Mouse (Mus musculus) limb, embryonic 12.5 days (tissue): ENCODE results near the gene Nup210. TPM values are rescaled to one million over a fixed set of nuclear protein-coding genes. Genes with fewer than 3 reads are reported as not detected.

Experiments used
- ATAC-seq: fragments of 200-750 bp; cut with Nextera tagmentation; 2 replicates; pipeline ENCODE4 v1.8.0; 2017; ENCODE audit warnings: low read depth, moderate TSS enrichment; ENCODE audit not compliant: insufficient number of reproducible peaks, insufficient read depth, low FRiP score, low TSS enrichment
- H3K27ac ChIP-seq: fragments of 300-500 bp; sonication (generic); 2 replicates; pipeline ENCODE4 v1.5.1; 2016; ENCODE audit warnings: mild to moderate bottlenecking, moderate library complexity
- H3K27me3 ChIP-seq: fragments of 300-500 bp; sonication (generic); 2 replicates; pipeline ENCODE4 v1.6.1; 2016; ENCODE audit warnings: mild to moderate bottlenecking, moderate library complexity
- H3K36me3 ChIP-seq: fragments of 300-500 bp; sonication (generic); 2 replicates; pipeline ENCODE4 v1.6.1; 2016; ENCODE audit warnings: mild to moderate bottlenecking, moderate library complexity
- H3K4me1 ChIP-seq: fragments of 300-500 bp; sonication (generic); replicated peaks from 2 replicates; pipeline ENCODE4 v1.6.1; 2016
- H3K4me2 ChIP-seq: fragments of 300-500 bp; sonication (generic); 2 replicates; pipeline ENCODE4 v1.6.1; 2016; ENCODE audit warnings: mild to moderate bottlenecking, moderate library complexity
- H3K4me3 ChIP-seq: fragments of 300-500 bp; sonication (generic); replicated peaks from 2 replicates; pipeline ENCODE4 v1.5.1; 2016; ENCODE audit warnings: mild to moderate bottlenecking
- H3K9ac ChIP-seq: fragments of 300-500 bp; sonication (generic); replicated peaks from 2 replicates; pipeline ENCODE4 v1.6.1; 2016; ENCODE audit warnings: mild to moderate bottlenecking, moderate library complexity
- H3K9me3 ChIP-seq: fragments of 300-500 bp; sonication (generic); 2 replicates; pipeline ENCODE4 v1.6.1; 2016; ENCODE audit warnings: mild to moderate bottlenecking, moderate library complexity
- WGBS: fragments of 180-500 bp; shearing (Covaris S2); methylation state at CpG from one replicate; pipeline ENCODE4 v1.1.7; 2016; 5-methylcytosine and 5-hydroxymethylcytosine counted together
- polyA plus RNA-seq: library from polyadenylated mRNA; unstranded; fragments of >200 nt; fragmentation: Nextera tagmentation; extraction: Ambion mirVana; gene quantifications from 2 replicates; pipeline ENCODE4 v1.2.1, GENCODE M21; 2016

Nup210 gene
- 5.1 and 5.4 TPM in 2 replicates for polyA plus RNA-seq

DNA sequence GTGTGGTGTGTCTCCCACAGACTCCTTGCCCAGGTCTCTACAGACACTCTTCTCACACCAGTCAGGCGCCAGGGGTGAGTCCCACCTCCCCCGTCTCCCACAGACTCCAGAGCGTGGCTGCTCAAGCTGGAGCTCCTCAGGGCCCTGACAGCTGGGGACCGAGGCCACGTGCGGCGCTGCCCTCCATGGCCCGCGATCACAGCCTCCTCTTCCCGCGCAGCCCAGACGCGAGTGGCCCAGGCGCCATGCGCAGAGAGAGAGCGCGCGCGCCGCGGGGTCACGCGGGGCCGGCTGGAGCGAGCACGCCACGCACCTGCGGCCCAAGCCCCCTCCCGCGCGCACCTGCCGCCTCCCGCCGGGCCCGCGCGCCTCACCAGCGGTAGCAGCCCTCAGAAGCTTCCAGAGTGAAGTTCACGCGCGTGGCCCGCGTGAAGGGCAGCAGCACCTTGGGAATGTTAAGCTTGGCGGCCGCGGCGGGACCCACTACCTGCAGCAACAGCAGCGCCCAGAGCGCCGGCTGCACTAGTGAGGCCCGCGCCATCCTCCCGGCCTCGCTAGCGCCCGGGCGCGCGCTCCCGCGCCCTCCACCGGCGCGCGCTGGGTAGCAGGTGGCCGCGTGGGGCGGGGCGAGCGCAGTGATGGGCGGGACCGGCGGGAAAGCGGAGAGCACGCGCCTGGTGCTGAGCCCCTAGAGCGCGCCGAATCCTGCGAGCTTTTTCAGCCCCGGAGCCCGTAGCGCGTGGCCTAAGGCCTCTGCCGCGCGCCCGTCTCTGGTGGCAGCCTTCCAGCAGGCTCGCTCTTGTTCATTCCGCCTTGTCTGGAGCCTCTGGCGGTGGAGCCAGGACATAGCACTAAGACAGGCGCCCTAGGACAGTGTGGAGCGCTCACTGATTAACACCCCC is at the start of gene Nup210:
Gene Nup210, minus strand, starts transcription at position 586 of the 902 bp plus-strand sequence.
- WGBS = under 1% methylated on average over 93 of the region's 93 CpGs
- Histone ChIP-seq H3K4me2 (peak within 1 kb of the TSS; percentile 99), H3K27me3 (peaks cover 33% of the 10 kb centered on the region), H3K36me3 (no peaks in the 10 kb centered on the region), H3K9me3 (no peaks in the 10 kb centered on the region), H3K27ac (no peak within 1 kb of the TSS), H3K4me3 (peak within 1 kb of the TSS; percentile 63), H3K4me1 (peaks cover 18% of the 10 kb centered on the region), H3K9ac (peak within 1 kb of the TSS; percentile 52)
- ATAC-seq = peak; percentile 96

DNA sequence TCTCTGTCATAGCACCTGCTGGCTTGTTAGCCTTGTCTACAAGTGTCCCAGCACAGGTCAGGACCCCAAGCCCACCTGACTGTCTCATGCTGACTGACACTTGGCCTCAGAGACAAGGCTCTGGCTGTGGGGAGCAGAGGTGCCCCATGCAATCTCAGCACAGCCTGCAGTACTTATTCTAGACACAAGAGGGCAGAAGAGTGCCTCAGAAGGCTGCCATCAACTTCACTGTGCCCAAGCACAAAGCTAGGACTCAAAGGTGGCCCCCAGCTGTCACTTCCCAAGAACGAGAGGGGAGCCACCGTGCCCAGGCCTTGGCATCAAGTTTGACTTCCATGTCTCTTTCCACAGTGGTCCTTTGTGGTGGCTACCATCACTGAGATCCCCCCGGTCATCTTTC is 48.6 kb upstream of the Nup210 start:
- H3K36me3 ChIP-seq = peaks cover 36% of the 10 kb centered on the region
- no peak overlapping the region for H3K27ac ChIP-seq
- H3K9me3 ChIP-seq = no peaks in the 10 kb centered on the region
- no peak overlapping the region for H3K4me3 ChIP-seq
- H3K4me1 ChIP-seq = peaks cover 10% of the 10 kb centered on the region
- H3K4me2 ChIP-seq = no peak overlapping the region
- 32% methylated on average over 3 of the region's 3 CpGs for WGBS
- H3K9ac ChIP-seq = no peak overlapping the region
- no peak for ATAC-seq
- H3K27me3 ChIP-seq = no peaks in the 10 kb centered on the region

DNA sequence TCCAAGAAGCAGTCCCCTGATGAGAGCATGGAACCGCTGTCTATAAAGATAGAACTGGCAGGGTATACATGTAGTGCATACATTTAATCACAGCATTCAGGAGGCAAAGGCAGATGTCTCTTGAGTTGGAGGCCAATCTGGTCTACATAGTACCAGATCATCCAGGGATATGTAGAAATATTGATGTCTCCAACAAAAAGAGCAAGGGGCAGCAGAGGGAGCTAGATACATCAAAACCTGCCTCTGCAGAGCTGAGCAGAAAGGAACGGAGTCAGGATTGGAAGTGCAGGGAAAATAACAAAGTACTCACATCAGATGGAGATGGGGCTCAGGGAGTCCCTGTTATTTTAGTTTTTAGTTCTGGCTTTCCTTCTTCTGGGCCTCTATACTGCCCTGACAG is 48.0 kb upstream of the Nup210 start:
- Histone ChIP-seq H3K9me3 (no peaks in the 10 kb centered on the region), H3K36me3 (peaks cover 31% of the 10 kb centered on the region), H3K4me3 (no peak overlapping the region), H3K27me3 (no peaks in the 10 kb centered on the region), H3K4me2 (no peak overlapping the region), H3K4me1 (peaks cover 16% of the 10 kb centered on the region), H3K27ac (no peak overlapping the region), H3K9ac (no peak overlapping the region)
- WGBS = 75% methylated on average over 2 of the region's 2 CpGs
- no peak for ATAC-seq

DNA sequence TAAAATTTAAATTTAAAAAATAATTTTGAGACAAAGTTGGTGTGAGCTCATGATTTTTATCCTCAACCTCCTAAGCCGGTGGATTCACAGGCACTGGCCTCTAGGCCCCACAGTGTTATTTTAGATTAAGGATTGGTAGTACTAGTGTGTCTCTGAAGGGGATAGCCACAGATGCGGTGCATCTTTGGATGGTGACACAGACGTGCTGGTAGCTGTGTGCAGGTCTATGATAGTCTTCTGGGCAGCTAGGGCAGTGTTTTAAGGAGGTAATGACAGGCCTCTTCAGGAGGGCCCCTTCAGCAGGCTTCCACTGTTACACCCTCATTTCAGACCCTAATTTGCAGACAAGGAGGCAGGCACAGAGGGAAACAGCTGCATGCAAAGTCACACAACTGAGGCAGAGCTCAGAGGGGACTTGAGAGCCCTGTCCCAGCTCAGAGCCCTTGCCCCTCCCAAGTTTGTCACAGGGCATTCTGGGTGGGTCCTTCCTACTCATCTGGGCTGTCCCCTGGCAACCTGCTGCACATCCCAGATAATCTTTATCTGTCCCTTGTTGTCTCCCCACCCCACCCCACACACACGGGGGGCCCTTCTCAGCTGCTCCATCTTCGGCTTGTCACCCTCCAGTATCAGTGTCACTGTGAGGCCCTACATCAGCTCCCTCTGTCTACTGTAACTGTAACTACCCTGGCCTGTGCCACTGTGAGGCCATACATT is 46.7 kb upstream of the Nup210 start:
- Histone ChIP-seq H3K36me3 (peaks cover 27% of the 10 kb centered on the region), H3K27me3 (no peaks in the 10 kb centered on the region), H3K4me3 (no peak overlapping the region), H3K9me3 (no peaks in the 10 kb centered on the region), H3K4me2 (no peak overlapping the region), H3K27ac (no peak overlapping the region), H3K9ac (no peak overlapping the region), H3K4me1 (peaks cover 28% of the 10 kb centered on the region)
- 78% methylated on average over 5 of the region's 5 CpGs for WGBS
- 0 out of 2 replicates have a peak, but pooled peaks have one; percentile 2 for ATAC-seq

DNA sequence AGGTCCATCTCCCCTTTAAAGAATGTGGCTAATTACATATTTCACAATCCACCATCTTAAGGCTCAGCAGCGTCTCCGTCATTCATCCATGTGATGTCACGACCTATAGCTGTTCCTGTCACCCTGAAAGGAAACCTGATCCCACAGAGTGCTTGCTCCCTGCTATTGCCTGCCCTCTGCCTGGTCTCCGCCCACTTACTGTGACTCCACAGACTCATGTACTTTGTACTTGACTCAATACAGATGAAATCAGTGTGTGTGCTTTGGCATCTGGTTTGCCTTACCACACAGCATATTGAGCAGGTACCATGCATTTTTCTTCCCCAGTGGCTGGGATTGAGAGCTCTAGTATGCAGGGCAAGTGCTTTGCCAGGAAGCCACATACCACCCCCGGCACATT is 45.7 kb upstream of the Nup210 start:
- Histone ChIP-seq H3K9me3 (no peaks in the 10 kb centered on the region), H3K36me3 (peaks cover 27% of the 10 kb centered on the region), H3K27me3 (no peaks in the 10 kb centered on the region), H3K4me1 (peaks cover 38% of the 10 kb centered on the region), H3K9ac (no peak overlapping the region), H3K4me3 (no peak overlapping the region), H3K4me2 (no peak overlapping the region), H3K27ac (no peak overlapping the region)
- 72% methylated on average over 5 of the region's 5 CpGs for WGBS
- no peak for ATAC-seq

DNA sequence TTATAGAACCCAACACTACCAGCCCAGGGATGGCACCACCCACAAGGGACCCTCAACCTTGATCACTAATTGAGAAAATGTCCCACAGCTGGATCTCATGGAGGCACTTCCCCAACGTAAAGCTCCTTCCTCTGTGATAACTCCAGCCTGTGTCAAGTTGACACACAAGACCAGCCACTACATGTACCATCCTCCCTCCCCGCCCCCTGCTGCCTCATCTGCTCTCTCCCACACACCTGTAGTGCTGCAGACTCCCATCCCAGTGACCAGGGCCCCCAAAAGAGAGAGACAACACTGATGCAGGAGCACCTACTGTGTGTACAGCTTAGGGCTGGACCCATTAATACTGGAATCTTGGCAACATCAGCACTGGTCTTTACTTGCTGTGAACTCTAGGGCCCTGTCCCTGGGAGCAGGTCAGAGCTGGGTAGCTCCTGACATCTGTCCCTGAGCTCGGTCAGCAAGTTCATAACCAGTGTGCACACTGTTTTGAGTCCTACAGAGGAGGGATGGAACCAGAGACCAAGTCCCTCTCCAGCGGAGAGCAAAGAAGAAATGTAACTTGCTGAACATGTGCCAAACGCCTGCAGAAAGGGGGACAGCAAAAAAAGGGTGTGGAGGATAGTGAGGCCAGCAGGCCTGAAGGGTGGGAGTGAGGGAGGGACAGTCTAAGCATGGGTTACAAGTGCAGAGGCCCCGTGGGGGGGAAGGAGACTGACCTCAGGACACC is 45.0 kb upstream of the Nup210 start:
- H3K4me2 ChIP-seq = no peak overlapping the region
- H3K36me3 ChIP-seq = peaks cover 25% of the 10 kb centered on the region
- WGBS = 73% methylated on average over 6 of the region's 6 CpGs
- H3K27ac ChIP-seq = no peak overlapping the region
- no peaks in the 10 kb centered on the region for H3K9me3 ChIP-seq
- H3K27me3 ChIP-seq = no peaks in the 10 kb centered on the region
- no peak overlapping the region for H3K9ac ChIP-seq
- peaks cover 42% of the 10 kb centered on the region for H3K4me1 ChIP-seq
- no peak for ATAC-seq
- no peak overlapping the region for H3K4me3 ChIP-seq

DNA sequence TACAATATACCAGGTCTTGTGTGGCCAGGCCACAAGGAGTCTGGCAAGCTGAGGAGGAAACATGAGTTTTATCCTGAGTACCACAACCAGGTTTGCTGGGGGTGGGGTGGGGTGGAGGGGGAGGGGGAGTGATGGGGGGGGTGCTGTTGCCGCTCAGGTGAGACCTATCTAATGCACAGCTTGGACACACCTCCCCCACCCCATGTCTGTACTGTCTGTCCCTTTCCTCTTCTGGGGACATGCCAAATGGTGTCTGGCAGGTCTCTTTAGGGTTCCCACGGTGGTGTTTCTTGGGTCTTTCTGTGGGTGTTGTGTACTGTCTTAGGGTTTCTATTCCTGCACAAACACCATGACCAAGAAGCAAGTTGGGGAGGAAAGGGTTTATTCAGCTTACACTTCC is 44.3 kb upstream of the Nup210 start:
- no peak overlapping the region for H3K4me3 ChIP-seq
- no peak overlapping the region for H3K9ac ChIP-seq
- no peak for ATAC-seq
- no peaks in the 10 kb centered on the region for H3K9me3 ChIP-seq
- peaks cover 48% of the 10 kb centered on the region for H3K4me1 ChIP-seq
- peaks cover 18% of the 10 kb centered on the region for H3K36me3 ChIP-seq
- WGBS = 65% methylated on average over 2 of the region's 2 CpGs
- peak overlapping the region; percentile 74; the same call in 1 of the 2 replicates for H3K27ac ChIP-seq
- H3K4me2 ChIP-seq = no peak overlapping the region
- no peaks in the 10 kb centered on the region for H3K27me3 ChIP-seq

DNA sequence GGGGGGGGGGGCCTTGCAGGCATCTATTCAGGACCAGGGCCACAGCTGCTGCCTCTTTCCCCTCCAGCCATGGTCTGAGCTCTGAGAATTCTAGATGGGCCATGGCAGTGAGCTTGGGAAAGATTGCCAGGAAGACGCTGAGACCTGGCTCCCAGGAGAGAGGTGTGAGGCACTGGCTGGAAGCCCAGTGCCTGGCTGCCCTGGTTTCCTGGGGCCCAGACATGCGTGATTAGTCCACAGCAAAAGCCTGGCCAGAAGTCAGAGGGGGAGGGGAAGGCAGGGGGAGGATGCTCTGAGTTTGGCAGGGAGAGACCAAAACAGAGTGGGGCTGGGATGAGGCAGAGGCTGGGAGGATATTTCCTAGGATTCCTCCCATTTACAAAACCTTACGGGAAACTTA is 43.8 kb upstream of the Nup210 start:
- Histone ChIP-seq H3K4me3 (no peak overlapping the region), H3K36me3 (peaks cover 16% of the 10 kb centered on the region), H3K27ac (peak overlapping the region; percentile 74; the same call in 1 of the 2 replicates), H3K27me3 (no peaks in the 10 kb centered on the region), H3K4me2 (peak overlapping the region; percentile 26; the same call in 1 of the 2 replicates), H3K9me3 (no peaks in the 10 kb centered on the region), H3K9ac (0 out of 2 replicates have a peak overlapping the region, but pooled peaks have one; percentile 27), H3K4me1 (peaks cover 48% of the 10 kb centered on the region)
- no peak for ATAC-seq
- WGBS = 34% methylated on average over 3 of the region's 3 CpGs

DNA sequence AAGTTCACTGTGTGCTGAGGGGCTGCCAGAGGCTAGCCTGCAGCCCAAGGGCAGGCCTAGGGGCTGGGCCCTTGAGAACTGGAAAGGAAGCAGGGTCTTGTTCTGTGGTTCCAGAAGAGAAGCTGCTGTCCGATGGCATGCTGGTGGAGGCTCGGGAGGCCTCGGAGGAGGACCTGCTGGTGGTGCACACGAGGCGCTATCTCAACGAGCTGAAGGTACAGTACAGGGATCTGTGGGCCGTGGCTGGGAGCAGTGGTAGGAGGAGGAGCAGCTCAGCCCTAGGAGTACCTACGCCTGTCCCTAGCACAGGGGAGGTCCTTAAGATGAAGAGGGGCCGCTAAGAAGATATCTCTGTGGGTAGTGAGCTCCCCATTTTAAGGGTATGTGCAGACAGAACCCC is 42.4 kb upstream of the Nup210 start:
- Histone ChIP-seq H3K4me1 (peaks cover 51% of the 10 kb centered on the region), H3K9me3 (no peaks in the 10 kb centered on the region), H3K4me3 (no peak overlapping the region), H3K4me2 (peak overlapping the region; percentile 77), H3K9ac (no peak overlapping the region), H3K27ac (peak overlapping the region; percentile 93; the same call in 1 of the 2 replicates), H3K36me3 (peaks cover 16% of the 10 kb centered on the region), H3K27me3 (no peaks in the 10 kb centered on the region)
- WGBS = 84% methylated on average over 9 of the region's 9 CpGs
- ATAC-seq = no peak

DNA sequence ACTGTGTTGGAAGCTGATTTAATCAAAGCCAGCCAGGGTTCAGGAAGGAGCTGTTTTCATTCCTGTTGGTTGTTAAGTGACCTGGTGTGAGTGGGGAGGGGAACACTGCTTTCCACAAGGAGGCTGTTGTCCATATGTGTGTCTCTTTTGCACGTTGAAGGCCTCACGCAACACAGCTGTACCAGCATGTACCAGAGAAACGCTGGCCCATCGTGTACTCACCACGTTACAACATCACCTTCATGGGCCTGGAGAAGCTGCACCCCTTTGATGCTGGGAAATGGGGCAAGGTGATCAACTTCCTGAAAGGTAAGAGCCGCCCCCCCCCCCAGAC is 40.6 kb upstream of the Nup210 start:
- Histone ChIP-seq H3K4me1 (peaks cover 64% of the 10 kb centered on the region), H3K4me2 (peak overlapping the region; percentile 77), H3K9me3 (no peaks in the 10 kb centered on the region), H3K27ac (peak overlapping the region; percentile 93), H3K4me3 (peak overlapping the region; percentile 65), H3K36me3 (peaks cover 11% of the 10 kb centered on the region; the same call in 1 of the 2 replicates), H3K27me3 (no peaks in the 10 kb centered on the region), H3K9ac (peak overlapping the region; percentile 71)
- 17% methylated on average over 5 of the region's 6 CpGs for WGBS
- peak; percentile 2; the same call in 1 of the 2 replicates for ATAC-seq
